Mouse (Mus musculus): ENCODE results near the gene Irs1. TPM values are rescaled to one million over a fixed set of nuclear protein-coding genes. Genes with fewer than 3 reads are reported as not detected.

Irs1 gene
- polyA plus RNA-seq, 1 experiment from 2014 or later = 1.9 TPM

DNA sequence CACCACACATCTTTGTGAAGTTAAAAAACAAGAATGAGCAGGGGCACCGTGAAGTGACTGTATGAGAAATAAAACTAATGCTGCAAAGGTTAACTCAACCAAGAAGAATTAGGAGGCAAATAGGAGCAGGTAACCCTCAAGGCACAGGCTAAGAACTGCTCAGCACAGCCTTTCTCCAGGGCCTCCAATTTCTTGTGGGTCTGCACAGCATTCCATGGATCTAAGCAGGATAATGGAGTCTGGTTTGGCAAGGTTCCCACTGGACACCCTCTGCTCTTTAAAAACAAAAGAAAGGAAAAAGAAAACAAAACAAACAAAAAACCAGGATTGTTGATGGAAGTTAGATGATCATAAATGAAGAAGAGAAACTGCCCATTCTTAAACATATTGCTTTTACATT lies 69.8 kb downstream of the Irs1 start:
- WGBS = 52% methylated on average over 1 of the region's 1 CpGs
- DNase-seq (ENCODE audit: low spot score) (no peak), ATAC-seq (ENCODE audit: low FRiP score, low TSS enrichment) (no peak)
- no peak overlapping the region for H3K27ac ChIP-seq (replicated peaks)
- H3K4me3 ChIP-seq (ENCODE audit: low read depth, low read length) = no peak overlapping the region
- H3K4me1 ChIP-seq (replicated peaks; ENCODE audit: control insufficient read depth, insufficient read depth) = no peaks in the 10 kb centered on the region
- H3K4me2 ChIP-seq (replicated peaks; ENCODE audit: low read depth) = no peak overlapping the region
- H3K27me3 ChIP-seq (ENCODE audit: control insufficient read depth, insufficient read depth, low read length) = no peaks in the 10 kb centered on the region
- TF ChIP-seq EP300 (optimal IDR thresholded peaks at IDR 0.05) (no peak), CTCF (IDR thresholded peaks at IDR 0.05; ENCODE audit: low read depth) (no peak)
- no peaks in the 10 kb centered on the region for H3K36me3 ChIP-seq (ENCODE audit: control insufficient read depth, insufficient read depth, low read length)
- H3K9me3 ChIP-seq (ENCODE audit: control insufficient read depth, low read length) = no peaks in the 10 kb centered on the region
- H3K9ac ChIP-seq (ENCODE audit: low read length) = no peak overlapping the region

DNA sequence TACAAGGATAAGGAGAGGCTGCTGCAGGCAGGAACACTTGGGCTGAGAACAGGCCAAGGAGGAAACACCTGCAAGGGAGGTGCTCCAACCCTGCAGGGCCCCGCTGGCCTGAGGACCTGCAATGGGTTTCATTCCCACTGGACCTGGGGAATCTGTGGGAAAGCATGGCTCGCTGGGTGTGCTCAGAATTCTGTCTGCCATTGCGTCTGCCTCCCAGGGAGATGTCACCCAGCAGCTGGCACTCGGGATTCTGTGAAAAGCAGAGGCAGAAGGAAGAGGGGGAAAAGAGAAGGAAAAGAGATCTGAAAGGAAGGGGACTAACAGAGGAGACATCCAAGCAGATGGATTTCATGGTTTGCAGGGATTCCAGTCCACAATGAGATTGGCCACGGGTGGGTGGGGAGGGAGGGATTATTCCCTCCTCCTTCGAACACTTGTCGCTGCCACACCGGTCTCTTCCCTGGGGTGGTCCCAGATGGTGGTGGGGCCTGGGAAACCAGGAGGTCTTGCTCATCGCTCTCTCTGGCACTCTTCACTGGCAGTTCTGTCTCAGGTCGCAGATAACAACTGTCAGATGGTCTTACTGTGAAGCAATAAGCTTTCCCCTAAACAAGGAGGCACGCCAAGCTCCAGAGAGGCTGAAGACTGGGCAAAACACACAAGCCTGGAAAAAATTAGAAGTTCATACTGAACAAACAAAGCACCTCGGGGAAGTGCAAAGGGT lies 70.4 kb downstream of the Irs1 start:
- WGBS = 43% methylated on average over 10 of the region's 12 CpGs
- TF ChIP-seq CTCF (IDR thresholded peaks at IDR 0.05; ENCODE audit: low read depth) (no peak), EP300 (optimal IDR thresholded peaks at IDR 0.05) (no peak)
- H3K27ac ChIP-seq (replicated peaks) = no peak overlapping the region
- no peak overlapping the region for H3K4me3 ChIP-seq (ENCODE audit: low read depth, low read length)
- DNase-seq (ENCODE audit: low spot score) (no peak), ATAC-seq (ENCODE audit: low FRiP score, low TSS enrichment) (no peak)
- no peaks in the 10 kb centered on the region for H3K9me3 ChIP-seq (ENCODE audit: control insufficient read depth, low read length)
- H3K27me3 ChIP-seq (ENCODE audit: control insufficient read depth, insufficient read depth, low read length) = no peaks in the 10 kb centered on the region
- no peak overlapping the region for H3K4me2 ChIP-seq (replicated peaks; ENCODE audit: low read depth)
- no peak overlapping the region for H3K9ac ChIP-seq (ENCODE audit: low read length)
- no peaks in the 10 kb centered on the region for H3K36me3 ChIP-seq (ENCODE audit: control insufficient read depth, insufficient read depth, low read length)
- H3K4me1 ChIP-seq (replicated peaks; ENCODE audit: control insufficient read depth, insufficient read depth) = no peaks in the 10 kb centered on the region

- Histone ChIP-seq H3K27ac (replicated peaks) (no peak overlapping the region), H3K36me3 (ENCODE audit: control insufficient read depth, insufficient read depth, low read length) (no peaks in the 10 kb centered on the region), H3K4me3 (ENCODE audit: low read depth, low read length) (no peak overlapping the region), H3K9ac (ENCODE audit: low read length) (no peak overlapping the region), H3K4me1 (replicated peaks; ENCODE audit: control insufficient read depth, insufficient read depth) (no peaks in the 10 kb centered on the region), H3K4me2 (replicated peaks; ENCODE audit: low read depth) (no peak overlapping the region), H3K9me3 (ENCODE audit: control insufficient read depth, low read length) (no peaks in the 10 kb centered on the region), H3K27me3 (ENCODE audit: control insufficient read depth, insufficient read depth, low read length) (no peaks in the 10 kb centered on the region)
- ATAC-seq (ENCODE audit: low FRiP score, low TSS enrichment) (no peak), DNase-seq (ENCODE audit: low spot score) (no peak)
- TF ChIP-seq CTCF (IDR thresholded peaks at IDR 0.05; ENCODE audit: low read depth) (no peak), EP300 (optimal IDR thresholded peaks at IDR 0.05) (no peak)
- WGBS = 71% methylated on average over 5 of the region's 5 CpGs
Observed at GRCm38 (mm10) chr1:82207511-82207910, 83.7 kb downstream of the Irs1 start.

GRCm38 (mm10) chr1:82200636-82201035 lies 90.6 kb downstream of the Irs1 start:
- Histone ChIP-seq H3K4me2 (replicated peaks; ENCODE audit: low read depth) (no peak overlapping the region), H3K4me3 (ENCODE audit: low read depth, low read length) (no peak overlapping the region), H3K27ac (replicated peaks) (no peak overlapping the region), H3K9ac (ENCODE audit: low read length) (no peak overlapping the region), H3K36me3 (ENCODE audit: control insufficient read depth, insufficient read depth, low read length) (no peaks in the 10 kb centered on the region), H3K9me3 (ENCODE audit: control insufficient read depth, low read length) (no peaks in the 10 kb centered on the region), H3K4me1 (replicated peaks; ENCODE audit: control insufficient read depth, insufficient read depth) (no peaks in the 10 kb centered on the region), H3K27me3 (ENCODE audit: control insufficient read depth, insufficient read depth, low read length) (no peaks in the 10 kb centered on the region)
- DNase-seq (ENCODE audit: low spot score) = no peak
- WGBS = 46% methylated on average over 7 of the region's 7 CpGs
- ATAC-seq (ENCODE audit: low FRiP score, low TSS enrichment) = no peak
- no peak for TF ChIP-seq CTCF (IDR thresholded peaks at IDR 0.05; ENCODE audit: low read depth)
- no peak for TF ChIP-seq EP300 (optimal IDR thresholded peaks at IDR 0.05)

DNA sequence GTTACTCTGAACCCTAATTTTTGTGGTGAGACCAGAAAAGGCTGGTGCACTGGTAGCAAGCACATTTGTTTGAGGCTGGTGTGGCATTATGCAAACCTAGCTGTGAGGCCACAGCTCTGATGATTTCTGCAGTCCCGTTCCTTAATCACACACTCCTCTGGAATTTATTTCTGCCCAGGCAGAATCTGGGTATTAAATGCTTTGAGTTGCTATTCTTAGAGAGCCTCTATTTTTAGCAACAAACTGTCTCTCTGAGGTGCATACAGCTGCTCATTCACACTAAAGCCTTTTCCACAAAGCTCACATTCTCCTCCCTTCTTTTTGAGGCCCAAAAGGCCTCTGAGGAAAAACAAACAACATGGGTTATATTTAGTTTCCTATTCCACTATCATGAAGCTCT lies 91.3 kb downstream of the Irs1 start:
- ATAC-seq (ENCODE audit: low FRiP score, low TSS enrichment) (no peak), DNase-seq (ENCODE audit: low spot score) (no peak)
- H3K27ac ChIP-seq (replicated peaks) = no peak overlapping the region
- H3K36me3 ChIP-seq (ENCODE audit: control insufficient read depth, insufficient read depth, low read length) = no peaks in the 10 kb centered on the region
- no peak overlapping the region for H3K9ac ChIP-seq (ENCODE audit: low read length)
- H3K4me2 ChIP-seq (replicated peaks; ENCODE audit: low read depth) = no peak overlapping the region
- H3K4me1 ChIP-seq (replicated peaks; ENCODE audit: control insufficient read depth, insufficient read depth) = no peaks in the 10 kb centered on the region
- 3% methylated on average over 1 of the region's 1 CpGs for WGBS
- no peak for TF ChIP-seq CTCF (IDR thresholded peaks at IDR 0.05; ENCODE audit: low read depth)
- no peaks in the 10 kb centered on the region for H3K9me3 ChIP-seq (ENCODE audit: control insufficient read depth, low read length)
- no peaks in the 10 kb centered on the region for H3K27me3 ChIP-seq (ENCODE audit: control insufficient read depth, insufficient read depth, low read length)
- H3K4me3 ChIP-seq (ENCODE audit: low read depth, low read length) = no peak overlapping the region

GRCm38 (mm10) chr1:82191579-82191978 lies 99.6 kb downstream of the Irs1 start:
- no peaks in the 10 kb centered on the region for H3K9me3 ChIP-seq (ENCODE audit: control insufficient read depth, low read length)
- H3K4me2 ChIP-seq (replicated peaks; ENCODE audit: low read depth) = no peak overlapping the region
- no peaks in the 10 kb centered on the region for H3K27me3 ChIP-seq (ENCODE audit: control insufficient read depth, insufficient read depth, low read length)
- WGBS = 44% methylated on average over 3 of the region's 3 CpGs
- H3K4me3 ChIP-seq (ENCODE audit: low read depth, low read length) = no peak overlapping the region
- no peaks in the 10 kb centered on the region for H3K36me3 ChIP-seq (ENCODE audit: control insufficient read depth, insufficient read depth, low read length)
- H3K27ac ChIP-seq (replicated peaks) = no peak overlapping the region
- TF ChIP-seq CTCF (IDR thresholded peaks at IDR 0.05; ENCODE audit: low read depth) (no peak), EP300 (optimal IDR thresholded peaks at IDR 0.05) (no peak)
- no peaks in the 10 kb centered on the region for H3K4me1 ChIP-seq (replicated peaks; ENCODE audit: control insufficient read depth, insufficient read depth)
- DNase-seq (ENCODE audit: low spot score) (no peak), ATAC-seq (ENCODE audit: low FRiP score, low TSS enrichment) (no peak)
- H3K9ac ChIP-seq (ENCODE audit: low read length) = no peak overlapping the region

Measured in stomach, postnatal 0 days (tissue).